ENCODE assay signal across 26 mouse cellular contexts in the genomic region with DNA sequence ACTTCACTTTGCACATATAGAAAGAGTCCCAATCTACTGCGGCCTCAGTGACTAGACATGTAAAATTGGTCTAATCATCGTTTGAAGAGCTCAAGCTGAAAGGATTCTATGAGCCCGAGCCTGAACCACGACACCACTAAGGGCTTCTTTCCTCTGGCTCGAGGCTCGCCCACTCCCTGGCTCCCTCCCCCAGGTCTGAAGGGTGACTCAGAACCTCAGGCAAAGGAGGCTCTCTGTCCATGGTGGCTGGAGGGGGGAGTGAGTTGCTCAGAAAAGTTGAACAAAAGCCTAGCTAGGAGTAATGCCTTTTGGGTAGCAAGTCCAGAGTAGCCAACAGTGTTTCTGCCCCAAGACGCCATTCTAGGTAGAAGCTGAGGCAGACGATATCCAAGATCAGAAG.
"Had no signal": no experiment of that assay in that cellular context is flagged by ENCODE, and none has a peak within 500 bp of the region (broad histone marks: within the 10 kb centered on the region; RNA-seq: fewer than 3 reads in every experiment).

No protein-coding gene starts in this region.

- H3K9ac ChIP-seq: embryonic facial prominence, embryonic 12.5 days; embryonic facial prominence, embryonic 13.5 days; embryonic facial prominence, embryonic 15.5 days; forebrain, embryonic 13.5 days; forebrain, embryonic 15.5 days; forebrain, postnatal 0 days had no signal

- H3K4me2 ChIP-seq: embryonic facial prominence, embryonic 12.5 days; embryonic facial prominence, embryonic 13.5 days; embryonic facial prominence, embryonic 15.5 days; forebrain, embryonic 13.5 days; forebrain, embryonic 15.5 days; heart, embryonic 11.5 days had no signal

- H3K27ac ChIP-seq: embryonic facial prominence, embryonic 10.5 days; embryonic facial prominence, embryonic 12.5 days; embryonic facial prominence, embryonic 13.5 days; embryonic facial prominence, embryonic 15.5 days; forebrain, embryonic 10.5 days; forebrain, embryonic 13.5 days; forebrain, embryonic 15.5 days; gastrocnemius, adult 2 months; heart, adult 2 months; heart, embryonic 10.5 days had no signal

- DNase-seq: cerebellum, adult 9-11 months; cerebellum, postnatal 10 days; cerebellum, postnatal 14 days; cerebellum, postnatal 25 days; cerebellum, postnatal 36 days; embryo, embryonic 11 days; forebrain, postnatal 0 days; gastrocnemius, adult 2 months; gastrocnemius, postnatal 10 days; gastrocnemius, postnatal 14 days; gastrocnemius, postnatal 25 days; gastrocnemius, postnatal 36 days; heart, adult 18-20 months; heart, adult 2 months had no signal

- H3K4me3 ChIP-seq: embryonic facial prominence, embryonic 10.5 days; embryonic facial prominence, embryonic 12.5 days; embryonic facial prominence, embryonic 13.5 days; embryonic facial prominence, embryonic 15.5 days; erythroblast, embryonic 14.5 days; forebrain, embryonic 10.5 days; forebrain, embryonic 13.5 days; forebrain, embryonic 15.5 days; gastrocnemius, adult 2 months; heart, adult 2 months; heart, embryonic 10.5 days had no signal

- ATAC-seq: forebrain, embryonic 13.5 days; forebrain, embryonic 14.5 days; forebrain, embryonic 15.5 days; forebrain, embryonic 16.5 days; forebrain, postnatal 0 days had no signal
